Mouse (Mus musculus): ENCODE data around the gene Trim61. TPM values are rescaled to one million over a fixed set of nuclear protein-coding genes. Genes with fewer than 3 reads are reported as not detected.
A peak's percentile ranks its signal among the peaks of the same experiment; 100 is the strongest.

Gene Trim61
- not detected in 2 replicates for polyA plus RNA-seq (2015; fragmentation: Nextera tagmentation; extraction: Ambion mirVana)

- no peak within 1 kb of the TSS for H3K9ac ChIP-seq
- H3K36me3 ChIP-seq: no peaks in the 10 kb centered on the region
- H3K27me3 ChIP-seq (replicated peaks): no peaks in the 10 kb centered on the region
- 86% methylated on average over 8 of the region's 8 CpGs for WGBS
- ATAC-seq (ENCODE audit: insufficient read depth, low FRiP score, low read depth): no peak
- no peak within 1 kb of the TSS for H3K27ac ChIP-seq
- H3K4me3 ChIP-seq (replicated peaks): no peak within 1 kb of the TSS
- H3K9me3 ChIP-seq: no peaks in the 10 kb centered on the region
- H3K4me2 ChIP-seq: no peak within 1 kb of the TSS
- H3K4me1 ChIP-seq: no peaks in the 10 kb centered on the region
Observed at GRCm38 (mm10) chr8:65018423-65018822, at the start of gene Trim61, which contains the start of gene Trim60. Gene Trim61 (minus strand): TSS chr8:65018523. Gene Trim60 (minus strand): TSS chr8:65018584.

- no peak overlapping the region for H3K4me2 ChIP-seq
- H3K36me3 ChIP-seq: no peaks in the 10 kb centered on the region
- no peak for ATAC-seq (ENCODE audit: insufficient read depth, low FRiP score, low read depth)
- H3K9me3 ChIP-seq: no peaks in the 10 kb centered on the region
- no peak overlapping the region for H3K9ac ChIP-seq
- no peak overlapping the region for H3K4me3 ChIP-seq (replicated peaks)
- 44% methylated on average over 10 of the region's 10 CpGs for WGBS
- no peaks in the 10 kb centered on the region for H3K27me3 ChIP-seq (replicated peaks)
- no peaks in the 10 kb centered on the region for H3K4me1 ChIP-seq
- no peak overlapping the region for H3K27ac ChIP-seq
Observed at GRCm38 (mm10) chr8:65067694-65068472, 49.6 kb upstream of the Trim61 start.

GRCm38 (mm10) chr8:65067031-65067430 is 48.7 kb upstream of the Trim61 start:
- H3K27ac ChIP-seq: no peak overlapping the region
- 94% methylated on average over 4 of the region's 4 CpGs for WGBS
- H3K36me3 ChIP-seq: no peaks in the 10 kb centered on the region
- no peak overlapping the region for H3K4me3 ChIP-seq (replicated peaks)
- H3K9me3 ChIP-seq: no peaks in the 10 kb centered on the region
- no peak for ATAC-seq (ENCODE audit: insufficient read depth, low FRiP score, low read depth)
- H3K27me3 ChIP-seq (replicated peaks): no peaks in the 10 kb centered on the region
- H3K4me1 ChIP-seq: no peaks in the 10 kb centered on the region
- H3K9ac ChIP-seq: no peak overlapping the region
- H3K4me2 ChIP-seq: no peak overlapping the region

GRCm38 (mm10) chr8:65065622-65066021 is 47.3 kb upstream of the Trim61 start:
- no peak overlapping the region for H3K27ac ChIP-seq
- H3K4me1 ChIP-seq: no peaks in the 10 kb centered on the region
- no peaks in the 10 kb centered on the region for H3K36me3 ChIP-seq
- no peaks in the 10 kb centered on the region for H3K27me3 ChIP-seq (replicated peaks)
- H3K9me3 ChIP-seq: no peaks in the 10 kb centered on the region
- no peak overlapping the region for H3K4me2 ChIP-seq
- ATAC-seq (ENCODE audit: insufficient read depth, low FRiP score, low read depth): no peak
- WGBS: 93% methylated on average over 3 of the region's 3 CpGs
- H3K9ac ChIP-seq: no peak overlapping the region
- H3K4me3 ChIP-seq (replicated peaks): no peak overlapping the region

- H3K27ac ChIP-seq: no peak overlapping the region
- H3K36me3 ChIP-seq: no peaks in the 10 kb centered on the region
- H3K9me3 ChIP-seq: no peaks in the 10 kb centered on the region
- H3K27me3 ChIP-seq (replicated peaks): no peaks in the 10 kb centered on the region
- no peak for ATAC-seq (ENCODE audit: insufficient read depth, low FRiP score, low read depth)
- H3K4me3 ChIP-seq (replicated peaks): no peak overlapping the region
- no peak overlapping the region for H3K9ac ChIP-seq
- H3K4me2 ChIP-seq: no peak overlapping the region
- WGBS: 62% methylated on average over 2 of the region's 2 CpGs
- H3K4me1 ChIP-seq: no peaks in the 10 kb centered on the region
Observed at GRCm38 (mm10) chr8:65064071-65064470, 45.7 kb upstream of the Trim61 start.

GRCm38 (mm10) chr8:65062195-65062594 is 43.9 kb upstream of the Trim61 start:
- H3K27ac ChIP-seq: no peak overlapping the region
- no peaks in the 10 kb centered on the region for H3K9me3 ChIP-seq
- no peak for ATAC-seq (ENCODE audit: insufficient read depth, low FRiP score, low read depth)

GRCm38 (mm10) chr8:65056722-65057121 is 38.4 kb upstream of the Trim61 start:
- Histone ChIP-seq H3K9ac (no peak overlapping the region), H3K4me1 (no peaks in the 10 kb centered on the region), H3K4me2 (no peak overlapping the region), H3K36me3 (no peaks in the 10 kb centered on the region), H3K4me3 (replicated peaks) (no peak overlapping the region), H3K9me3 (no peaks in the 10 kb centered on the region), H3K27me3 (replicated peaks) (no peaks in the 10 kb centered on the region), H3K27ac (no peak overlapping the region)
- no peak for ATAC-seq (ENCODE audit: insufficient read depth, low FRiP score, low read depth)
- 92% methylated on average over 4 of the region's 4 CpGs for WGBS

More at GRCm38 (mm10) chr8:65062195-65062594, 43.9 kb upstream of the Trim61 start:
- H3K4me3 ChIP-seq (replicated peaks): no peak overlapping the region
- WGBS: 80% methylated on average over 4 of the region's 4 CpGs
- H3K27me3 ChIP-seq (replicated peaks): no peaks in the 10 kb centered on the region
- H3K4me2 ChIP-seq: no peak overlapping the region
- H3K4me1 ChIP-seq: no peaks in the 10 kb centered on the region
- H3K36me3 ChIP-seq: no peaks in the 10 kb centered on the region
- H3K9ac ChIP-seq: no peak overlapping the region

- Histone ChIP-seq H3K36me3 (no peaks in the 10 kb centered on the region), H3K9ac (no peak overlapping the region), H3K4me2 (no peak overlapping the region), H3K4me3 (replicated peaks) (no peak overlapping the region), H3K27ac (no peak overlapping the region), H3K27me3 (replicated peaks) (no peaks in the 10 kb centered on the region), H3K9me3 (no peaks in the 10 kb centered on the region), H3K4me1 (no peaks in the 10 kb centered on the region)
- WGBS: 46% methylated on average over 5 of the region's 5 CpGs
- no peak for ATAC-seq (ENCODE audit: insufficient read depth, low FRiP score, low read depth)
Observed at GRCm38 (mm10) chr8:65053968-65054367, 35.6 kb upstream of the Trim61 start.

- ATAC-seq (ENCODE audit: insufficient read depth, low FRiP score, low read depth): no peak
- Histone ChIP-seq H3K36me3 (no peaks in the 10 kb centered on the region), H3K27ac (no peak overlapping the region), H3K9me3 (no peaks in the 10 kb centered on the region), H3K4me2 (no peak overlapping the region), H3K4me1 (no peaks in the 10 kb centered on the region), H3K9ac (no peak overlapping the region), H3K4me3 (replicated peaks) (no peak overlapping the region), H3K27me3 (replicated peaks) (no peaks in the 10 kb centered on the region)
- WGBS: 89% methylated on average over 3 of the region's 3 CpGs
Observed at GRCm38 (mm10) chr8:65053554-65053953, 35.2 kb upstream of the Trim61 start.

- ATAC-seq (ENCODE audit: insufficient read depth, low FRiP score, low read depth): no peak
- H3K4me1 ChIP-seq: no peaks in the 10 kb centered on the region
- H3K9ac ChIP-seq: no peak overlapping the region
- H3K27me3 ChIP-seq (replicated peaks): no peaks in the 10 kb centered on the region
- H3K9me3 ChIP-seq: no peaks in the 10 kb centered on the region
- 82% methylated on average over 4 of the region's 4 CpGs for WGBS
- no peak overlapping the region for H3K4me2 ChIP-seq
- H3K4me3 ChIP-seq (replicated peaks): no peak overlapping the region
- no peak overlapping the region for H3K27ac ChIP-seq
- H3K36me3 ChIP-seq: no peaks in the 10 kb centered on the region
Observed at GRCm38 (mm10) chr8:65047801-65048200, 29.5 kb upstream of the Trim61 start.

- Histone ChIP-seq H3K36me3 (no peaks in the 10 kb centered on the region), H3K27me3 (replicated peaks) (no peaks in the 10 kb centered on the region), H3K4me1 (no peaks in the 10 kb centered on the region), H3K4me3 (replicated peaks) (no peak overlapping the region), H3K27ac (no peak overlapping the region), H3K9ac (no peak overlapping the region), H3K9me3 (no peaks in the 10 kb centered on the region), H3K4me2 (no peak overlapping the region)
- ATAC-seq (ENCODE audit: insufficient read depth, low FRiP score, low read depth): no peak
- WGBS: 84% methylated on average over 4 of the region's 4 CpGs
Observed at GRCm38 (mm10) chr8:65047193-65047592, 28.9 kb upstream of the Trim61 start.

- Histone ChIP-seq H3K4me2 (peak overlapping the region; percentile 13; the same call in 1 of the 2 replicates), H3K27me3 (replicated peaks) (no peaks in the 10 kb centered on the region), H3K4me1 (no peaks in the 10 kb centered on the region), H3K9ac (no peak overlapping the region), H3K4me3 (replicated peaks) (no peak overlapping the region), H3K36me3 (no peaks in the 10 kb centered on the region), H3K9me3 (no peaks in the 10 kb centered on the region), H3K27ac (no peak overlapping the region)
- 42% methylated on average over 5 of the region's 5 CpGs for WGBS
- peak; percentile 85 for ATAC-seq (ENCODE audit: insufficient read depth, low FRiP score, low read depth)
Observed at GRCm38 (mm10) chr8:65046565-65046964, 28.2 kb upstream of the Trim61 start.
